Mouse (Mus musculus) fibroblast of lung, adult 2 months (primary cell): Measurements from ENCODE around the gene Hap1.

Experiments
- DNase-seq: peaks from one replicate; pipeline ENCODE4 v3.0.0-alpha.2; 2011; ENCODE audit warnings: low read depth

The Hap1 gene

DNA sequence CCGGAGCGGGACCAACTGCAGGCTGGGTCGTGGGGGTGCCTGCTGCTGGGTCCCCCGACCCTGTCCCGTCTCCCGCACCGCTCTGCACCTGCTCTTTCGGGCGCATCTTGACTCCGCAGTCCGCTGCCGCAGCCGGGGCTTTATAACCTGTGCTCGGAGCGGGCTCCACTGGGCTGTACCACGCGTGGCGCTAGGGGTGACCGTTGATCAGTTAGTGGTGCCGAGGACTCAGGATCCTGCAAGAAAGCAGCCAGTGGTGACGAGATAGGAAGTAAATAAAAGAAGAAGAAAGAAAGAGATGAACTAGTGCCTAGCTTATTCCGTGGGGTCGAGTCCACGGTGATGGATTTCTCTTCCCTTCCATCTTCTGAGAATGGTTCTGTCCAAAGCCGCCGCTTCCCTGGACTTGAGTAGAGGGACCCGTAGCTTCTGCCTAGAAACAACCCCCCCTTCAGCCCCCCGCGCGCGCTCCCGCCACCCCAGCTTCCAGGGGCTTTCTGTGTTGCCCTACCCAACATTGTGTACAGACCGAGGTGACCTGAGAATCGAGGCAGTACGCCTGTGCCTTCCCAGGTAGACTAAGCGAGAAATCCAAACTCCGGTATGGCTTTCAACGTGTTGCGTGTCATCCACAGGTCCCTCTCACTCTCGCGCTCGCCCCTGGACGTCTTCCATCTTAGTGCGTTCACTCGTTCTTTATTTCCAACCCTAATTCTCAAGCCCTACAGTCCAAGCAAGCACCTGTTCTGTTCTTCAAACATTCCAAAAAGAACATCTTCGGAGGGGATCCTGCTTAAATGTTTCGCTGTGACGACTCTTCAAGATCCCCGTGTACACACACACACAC, at the start of gene Hap1:
Hap1 (minus strand) TSS at position 157 of the 847 bp plus-strand sequence.
- peak; percentile 21 for DNase-seq

DNA sequence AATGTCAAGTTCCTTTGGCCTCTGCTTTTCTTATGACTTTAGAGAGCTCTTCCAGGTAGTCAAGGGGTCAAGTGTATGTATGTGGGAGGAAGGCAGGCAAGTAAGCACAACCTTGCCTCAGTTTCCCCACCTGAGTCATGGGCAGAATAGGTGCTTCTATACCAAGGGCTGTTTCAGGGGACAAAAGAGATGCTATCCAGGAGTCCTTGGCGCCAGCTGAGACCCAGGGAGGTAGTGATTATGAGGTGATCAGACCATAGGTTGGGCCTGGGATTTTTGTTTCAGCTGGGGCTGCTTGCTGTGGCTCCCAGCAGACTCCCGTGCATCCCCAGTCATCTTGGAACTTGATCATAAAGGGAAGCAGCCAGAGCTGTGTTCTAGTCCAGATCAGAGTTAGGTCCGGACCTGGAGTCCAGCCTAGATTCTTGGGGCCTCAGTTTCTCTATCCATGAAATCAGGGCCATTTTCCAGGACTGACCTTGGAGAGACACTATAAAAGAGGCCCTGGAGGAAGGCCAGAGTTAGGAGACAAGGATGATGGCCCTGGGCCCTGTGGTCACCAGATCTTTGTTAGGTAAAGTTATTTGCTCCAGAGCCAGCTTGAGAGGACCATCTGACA, 48.6 kb upstream of the Hap1 start:
- no peak for DNase-seq

GRCm38 (mm10) chr11:100403445-100404134, 47.7 kb upstream of the Hap1 start:
- DNase-seq = no peak

DNA sequence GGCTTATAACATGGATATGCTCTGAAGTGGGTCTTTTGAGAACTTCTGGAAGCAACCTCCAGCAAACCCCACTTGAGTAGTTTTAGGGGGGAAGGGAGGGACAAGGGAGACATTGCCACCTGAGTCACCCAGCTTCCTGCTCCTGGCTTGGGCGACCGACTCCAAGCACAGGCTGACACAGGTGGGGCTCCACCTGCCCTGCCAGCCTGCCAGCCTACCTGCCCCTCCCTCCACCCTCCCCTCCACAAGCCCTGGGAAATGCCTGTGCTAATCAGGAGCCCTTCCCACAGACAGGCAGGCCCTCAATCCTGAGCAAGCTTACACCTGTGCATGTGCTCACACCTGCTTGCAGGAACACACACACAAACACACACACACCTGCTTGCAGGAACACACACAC, 46.8 kb upstream of the Hap1 start:
- DNase-seq = no peak

DNA sequence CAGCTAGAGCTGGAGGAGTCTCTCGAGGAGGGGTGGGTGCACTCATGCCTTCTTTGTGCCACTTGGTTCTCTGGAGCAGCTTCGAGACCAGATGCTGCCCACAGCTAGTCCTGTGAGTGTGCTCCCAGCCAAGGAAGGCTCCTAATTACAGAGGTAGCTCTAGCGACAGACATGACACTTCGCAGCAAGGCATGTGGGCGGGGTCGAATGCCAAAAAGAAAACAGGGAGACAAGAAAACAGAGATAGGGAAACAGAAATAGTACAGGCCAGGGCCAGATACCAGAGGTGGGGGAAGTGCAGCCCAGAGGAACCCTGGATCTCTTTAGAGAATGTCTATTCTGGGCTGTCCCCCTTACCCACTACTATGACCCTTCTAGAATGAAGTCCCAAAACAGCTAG, 46.3 kb upstream of the Hap1 start:
- DNase-seq = no peak

- no peak for DNase-seq
These were observed 44.9 kb upstream of the Hap1 start for GRCm38 (mm10) chr11:100400842-100401241.

DNA sequence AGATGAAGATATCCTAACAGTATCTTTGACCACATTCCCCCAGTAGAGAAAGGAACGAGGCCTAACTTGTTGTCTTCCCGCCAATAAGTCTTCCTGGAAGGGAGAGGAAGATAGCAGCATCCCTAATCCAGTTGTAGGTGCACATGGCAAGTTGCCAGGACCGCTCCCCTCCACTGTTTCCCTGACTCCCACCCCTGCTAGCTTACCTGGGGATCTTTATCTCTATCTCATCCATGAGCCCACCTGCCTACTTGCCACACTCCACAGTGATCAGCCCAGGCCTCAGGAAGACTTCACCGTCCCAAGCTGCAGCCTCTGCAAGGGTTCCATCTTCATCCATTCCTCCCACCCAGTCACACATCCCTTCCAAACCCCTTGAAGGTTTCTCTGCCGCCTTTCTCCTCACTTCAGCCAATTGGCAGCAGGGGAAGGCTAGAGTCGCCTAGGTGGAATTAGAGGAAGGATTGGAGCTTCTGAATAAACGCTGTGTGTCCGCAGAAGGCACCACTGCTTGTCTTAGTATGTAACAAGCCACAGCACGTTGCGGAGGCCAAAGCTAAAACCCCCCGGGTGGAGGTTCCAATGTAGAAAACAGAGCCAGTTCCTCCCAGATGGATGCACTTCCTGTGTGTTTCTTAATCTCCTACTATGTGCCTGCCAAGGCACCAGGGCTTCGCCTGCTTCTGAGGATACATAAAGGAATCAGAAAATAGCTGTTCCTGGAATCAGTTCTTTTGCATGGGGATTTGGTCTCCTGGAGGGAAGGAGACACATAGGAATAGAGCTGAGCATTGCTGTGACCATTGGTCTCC, 44.0 kb upstream of the Hap1 start:
- DNase-seq = no peak

DNA sequence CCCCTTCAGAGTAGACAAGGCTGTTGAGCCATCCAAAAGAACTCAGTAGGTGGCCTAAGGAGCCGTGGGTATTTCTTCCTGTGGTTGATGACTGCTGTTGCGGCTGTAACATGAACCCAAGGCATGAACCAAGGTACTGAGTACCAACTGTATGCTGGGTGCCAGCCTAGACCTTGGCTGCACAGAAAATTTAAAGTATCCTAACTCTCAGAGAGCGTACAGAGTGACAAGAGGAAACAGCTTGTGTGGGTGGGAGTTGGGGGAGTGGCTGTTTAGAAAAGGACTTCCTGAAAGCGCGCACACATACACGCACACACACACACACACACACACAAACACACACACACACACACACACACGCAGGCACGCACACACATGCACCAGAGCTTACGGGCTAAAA, 43.4 kb upstream of the Hap1 start:
- no peak for DNase-seq

GRCm38 (mm10) chr11:100398517-100398916, 42.6 kb upstream of the Hap1 start:
- DNase-seq = no peak

- peak; percentile 88 for DNase-seq
These were observed 41.9 kb upstream of the Hap1 start, which contains the start of gene Jup for GRCm38 (mm10) chr11:100397600-100398389. Jup (minus strand) TSS chr11:100397763.

DNA sequence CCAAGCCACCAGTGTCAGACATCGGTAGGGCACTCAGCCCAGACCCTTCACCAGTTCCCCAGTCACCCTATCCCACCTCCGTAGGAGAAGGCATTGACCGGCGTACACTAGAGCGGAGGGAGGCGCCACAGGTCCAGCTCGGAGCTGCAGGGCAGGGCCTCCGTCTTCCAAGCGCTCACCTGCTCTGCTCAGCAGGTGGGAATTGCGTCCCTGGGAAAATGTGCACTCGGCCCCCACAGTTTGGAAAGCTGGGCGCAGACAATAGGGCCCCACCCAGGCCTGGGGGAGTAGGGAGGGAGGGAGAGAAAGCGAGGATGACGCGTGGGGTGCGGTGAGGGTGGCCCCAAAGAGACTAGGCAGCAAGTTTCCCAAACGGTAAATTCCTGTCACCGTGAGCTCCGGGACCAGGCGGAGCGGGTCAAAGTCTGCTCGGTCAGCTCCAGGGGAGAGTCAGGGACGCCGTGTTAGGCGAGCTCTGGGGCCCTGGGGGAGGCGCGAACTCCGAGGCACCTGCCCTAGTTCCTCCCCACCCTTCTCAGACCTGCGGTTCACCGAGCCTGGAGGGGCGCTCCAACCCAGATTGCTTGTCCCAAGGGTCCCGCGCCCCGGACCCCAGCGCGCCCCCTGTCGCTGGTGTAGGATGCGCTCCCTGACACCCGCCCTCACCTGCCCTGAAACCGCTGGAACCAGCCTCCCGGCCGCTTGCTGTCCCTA, 41.1 kb upstream of the Hap1 start:
- DNase-seq = no peak

GRCm38 (mm10) chr11:100395861-100396631, 40.1 kb upstream of the Hap1 start:
- no peak for DNase-seq

DNA sequence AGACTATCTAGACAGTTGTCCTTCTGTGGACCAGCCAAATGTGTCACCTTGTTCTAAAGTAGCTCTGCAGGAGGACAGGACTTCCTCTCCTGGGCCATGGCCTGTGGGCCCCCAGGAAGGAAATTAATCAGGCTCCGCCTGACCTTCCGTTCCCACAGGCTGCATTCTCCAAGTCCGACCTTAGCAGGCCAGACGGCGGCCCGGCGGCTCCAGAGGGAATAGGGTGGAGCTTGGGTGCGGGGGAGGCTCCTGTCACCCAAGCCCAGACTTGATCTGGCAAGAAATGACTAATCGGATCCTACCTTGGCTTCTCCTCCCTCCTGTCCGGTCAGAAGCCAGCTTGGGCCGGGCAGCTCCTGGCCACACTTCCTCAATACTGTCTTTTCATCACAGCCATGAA, 39.3 kb upstream of the Hap1 start:
- no peak for DNase-seq

DNA sequence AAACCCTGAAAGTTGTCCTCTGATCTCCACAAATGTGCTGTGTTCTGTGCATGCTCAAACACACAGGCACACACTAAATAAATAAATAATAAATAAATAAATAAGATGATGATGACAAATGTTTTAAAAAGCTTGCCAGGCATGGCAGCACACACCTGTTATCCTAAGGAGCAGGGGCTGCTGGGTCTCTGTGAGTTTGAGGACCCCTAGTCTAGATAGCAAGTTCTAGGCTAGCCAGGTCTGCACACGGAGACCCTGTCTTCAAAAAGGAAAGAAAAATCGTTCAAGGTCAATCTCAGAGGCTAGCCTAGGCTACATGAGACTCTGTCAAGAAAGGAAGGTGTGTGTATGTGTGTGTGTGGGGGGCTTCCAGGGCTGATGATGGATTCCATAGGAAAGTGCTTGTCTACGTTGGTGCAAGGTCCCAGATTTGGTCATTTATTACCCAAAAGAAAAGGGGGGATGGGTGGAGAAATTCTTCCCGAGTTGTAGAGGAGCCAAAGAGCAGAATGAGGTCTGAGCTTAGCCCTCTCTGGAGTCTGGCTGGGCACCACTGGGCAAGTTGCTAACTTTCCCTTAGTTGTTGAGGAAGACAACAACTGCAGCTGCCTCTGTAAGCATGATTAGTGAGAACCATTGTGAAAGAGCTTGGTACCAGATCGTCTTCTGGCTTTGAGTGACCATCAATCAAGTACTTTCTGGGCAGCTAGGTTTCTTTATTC, 38.6 kb upstream of the Hap1 start:
- no peak for DNase-seq

- DNase-seq = no peak
These were observed 37.8 kb upstream of the Hap1 start for GRCm38 (mm10) chr11:100393733-100394132.

DNA sequence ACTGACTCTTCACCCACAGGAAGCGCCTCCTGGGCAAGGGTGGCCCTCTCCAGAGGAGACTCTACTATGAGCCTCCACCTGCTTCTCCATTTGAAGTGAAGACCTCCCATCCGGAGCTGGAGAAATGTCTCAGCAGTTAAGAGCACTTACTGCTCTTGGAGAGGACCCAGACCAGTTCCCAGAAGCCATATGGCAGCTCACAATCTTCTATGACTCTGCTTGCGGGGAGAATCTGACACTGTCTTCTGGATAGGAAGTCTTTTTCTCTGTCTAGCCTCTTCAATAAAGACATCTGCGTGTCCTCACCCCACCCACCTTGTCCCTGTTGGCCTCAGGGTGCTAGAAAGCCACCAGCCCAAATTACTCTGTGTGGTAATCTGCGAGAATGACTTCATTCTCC, 37.0 kb upstream of the Hap1 start:
- DNase-seq = no peak

DNA sequence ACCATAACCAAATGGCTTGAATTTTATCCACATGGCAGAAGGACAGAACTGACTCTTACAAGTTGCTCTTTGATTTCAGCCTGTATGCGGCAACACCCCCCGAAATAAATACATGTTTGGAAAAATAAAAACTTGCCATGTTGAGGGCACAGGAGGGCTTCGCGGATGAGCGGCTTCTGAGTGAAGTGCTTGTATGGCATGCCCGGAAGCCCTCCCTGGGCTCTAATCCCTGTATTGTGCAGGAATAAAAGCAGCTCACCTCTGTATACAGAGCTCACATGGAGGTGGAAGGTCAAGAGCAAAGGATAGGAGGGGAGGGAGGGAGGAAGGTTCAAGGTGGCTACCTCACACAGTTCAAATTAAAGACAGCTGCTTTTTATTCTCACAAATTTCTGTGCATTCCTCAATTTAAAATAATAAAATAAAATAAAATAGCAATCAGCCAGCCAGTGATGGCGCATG, 36.0 kb upstream of the Hap1 start:
- DNase-seq = no peak

DNA sequence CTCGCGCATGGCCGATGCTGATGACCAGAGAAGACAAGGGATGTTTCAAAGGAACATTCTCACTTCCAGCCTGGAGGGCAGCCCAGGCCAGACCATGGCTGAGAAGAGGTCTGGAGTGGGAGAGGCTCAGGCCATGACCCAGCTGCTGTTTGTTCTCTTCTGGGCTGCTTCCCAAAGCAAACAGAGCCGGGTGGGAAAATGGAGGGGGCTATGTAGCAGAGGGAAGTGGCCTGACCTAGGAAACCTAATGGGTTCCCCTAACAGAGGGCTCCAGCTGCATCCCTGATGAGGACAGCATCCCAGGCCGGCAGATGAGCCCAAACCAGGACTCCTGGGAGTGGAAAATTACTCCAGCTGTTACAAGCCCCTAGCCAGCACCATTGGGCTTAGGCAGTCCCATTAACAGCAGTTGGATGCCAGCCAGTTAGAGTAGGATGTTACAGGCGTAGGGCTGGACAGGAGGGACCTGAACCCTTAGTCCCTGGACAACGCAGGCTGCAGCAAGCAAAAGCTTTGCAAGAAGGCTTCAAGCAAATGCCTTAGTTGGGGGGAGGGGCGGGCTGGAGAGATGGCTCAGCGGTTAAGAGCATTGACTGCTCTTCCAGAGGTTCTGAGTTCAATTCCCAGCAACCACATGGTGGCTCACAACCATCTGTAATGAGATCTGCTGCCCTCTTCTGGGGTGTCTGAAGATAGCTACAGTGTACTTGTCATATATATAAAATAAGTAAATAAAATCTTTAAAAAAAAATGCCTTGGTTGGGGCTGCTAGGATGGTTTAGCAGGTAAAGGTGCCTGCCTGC, 35.4 kb upstream of the Hap1 start:
- DNase-seq = no peak
